Mouse (Mus musculus) hindbrain, postnatal 0 days (tissue): ENCODE data around the gene Scrn3. TPM values are rescaled to one million over a fixed set of nuclear protein-coding genes. Genes with fewer than 3 reads are reported as not detected.

Experiments
- ATAC-seq: fragments of 200-750 bp; cut with Nextera tagmentation; 2 replicates; pipeline ENCODE4 v1.8.0; 2017; ENCODE audit warnings: mild to moderate bottlenecking, moderate TSS enrichment, moderate library complexity
- DNase-seq: peaks from one replicate; pipeline ENCODE4 v3.0.0-alpha.2; 2015; ENCODE audit warnings: low spot score
- H3K27ac ChIP-seq: fragments of 300-500 bp; sonication (generic); 2 replicates; pipeline ENCODE4 v1.5.1; 2014; ENCODE audit warnings: mild to moderate bottlenecking
- H3K27me3 ChIP-seq: fragments of 300-500 bp; sonication (generic); 2 replicates; pipeline ENCODE4 v1.6.1; 2014; ENCODE audit warnings: low read length, mixed read lengths; ENCODE audit not compliant: insufficient read depth
- H3K36me3 ChIP-seq: fragments of 300-500 bp; sonication (generic); 2 replicates; pipeline ENCODE4 v1.6.1; 2014; ENCODE audit warnings: low read length, mixed read lengths; ENCODE audit not compliant: insufficient read depth
- H3K4me1 ChIP-seq: fragments of 300-500 bp; sonication (generic); 2 replicates; pipeline ENCODE4 v1.6.1; 2014; ENCODE audit warnings: antibody characterized with exemption, low read length, mixed read lengths; ENCODE audit not compliant: insufficient read depth
- H3K4me2 ChIP-seq: fragments of 300-500 bp; sonication (generic); 2 replicates; pipeline ENCODE4 v1.6.1; 2014; ENCODE audit warnings: low read depth, mild to moderate bottlenecking, low read length, moderate library complexity, mixed read lengths
- H3K4me3 ChIP-seq: fragments of 300-500 bp; sonication (generic); 2 replicates; pipeline ENCODE4 v1.5.1; 2014; ENCODE audit warnings: low read length
- H3K9ac ChIP-seq: fragments of 300-500 bp; sonication (generic); replicated peaks from 2 replicates; pipeline ENCODE4 v1.6.1; 2014; ENCODE audit warnings: mild to moderate bottlenecking, low read length, moderate library complexity, mixed read lengths
- H3K9me3 ChIP-seq: fragments of 300-500 bp; sonication (generic); 2 replicates; pipeline ENCODE4 v1.6.1; 2016; ENCODE audit warnings: low read length, mixed read lengths
- CTCF ChIP-seq: IDR thresholded peaks from 2 replicates; pipeline ENCODE4 v1.5.1; 2016; ENCODE audit warnings: antibody characterized with exemption, control low read depth, low read depth
- WGBS: fragments of 180-500 bp; shearing (Covaris S2); extraction: QIAGEN DNeasy Blood & Tissue Kit; methylation state at CpG from one replicate; pipeline ENCODE4 v1.1.7; 2014; 5-methylcytosine and 5-hydroxymethylcytosine counted together
- polyA plus RNA-seq: library from polyadenylated mRNA; unstranded; fragments of >200 nt; fragmentation: Nextera tagmentation; extraction: Ambion mirVana; gene quantifications from 2 replicates; pipeline ENCODE4 v1.2.1, GENCODE M21; 2015
- total RNA-seq: library from RNA; depleted of rRNA; stranded (reverse); fragments of >200 nt; gene quantifications from 2 replicates; pipeline ENCODE4 v1.2.3, GENCODE M21; 2014; rRNA removed

The Scrn3 gene
- total and polyA plus RNA-seq, 2 experiments from 2014 or later: 2.9 to 6.2 TPM

DNA sequence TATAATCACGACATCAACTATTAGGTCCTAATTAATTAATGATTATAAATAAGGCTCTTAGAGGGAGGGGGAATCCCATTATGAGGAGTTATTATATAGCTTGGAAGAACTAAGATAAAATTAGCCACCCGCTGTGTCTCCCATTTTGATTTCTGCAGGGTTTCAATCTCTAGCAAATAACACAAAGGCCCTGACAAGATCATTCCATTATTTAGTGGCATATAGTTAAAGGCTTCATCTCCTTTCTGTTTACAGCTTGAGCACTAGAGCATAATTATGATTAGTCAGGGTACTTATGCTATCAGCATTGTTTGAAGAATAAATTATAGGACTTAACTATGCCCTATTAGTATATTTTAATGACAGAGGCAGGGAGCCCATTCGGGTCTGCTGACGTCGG lies 65.9 kb downstream of the Scrn3 start:
- Histone ChIP-seq H3K4me3 (no peak overlapping the region), H3K27ac (no peak overlapping the region)

DNA sequence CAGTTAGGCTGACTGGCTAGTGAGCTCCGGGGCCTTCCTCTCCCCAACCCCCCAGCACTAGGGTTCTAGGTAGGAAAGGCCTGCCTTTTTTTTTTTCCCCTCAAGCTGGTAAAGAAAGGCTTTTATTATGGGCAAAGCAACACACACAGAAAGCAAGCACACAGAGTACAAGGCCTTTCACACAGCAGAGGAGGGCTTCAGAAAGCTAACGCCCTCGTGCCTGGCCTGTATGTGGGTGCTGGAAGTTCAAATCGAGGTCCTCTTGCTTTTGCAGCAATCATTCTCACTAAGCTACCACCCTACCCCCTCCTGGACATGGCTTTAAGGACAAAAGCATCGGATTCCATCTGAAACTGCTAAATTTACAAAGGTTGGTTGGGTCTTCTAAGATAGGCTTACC lies 67.3 kb downstream of the Scrn3 start:
- Histone ChIP-seq H3K4me2 (no peak overlapping the region), H3K9me3 (no peaks in the 10 kb centered on the region), H3K36me3 (no peaks in the 10 kb centered on the region), H3K4me1 (no peaks in the 10 kb centered on the region), H3K27ac (no peak overlapping the region), H3K4me3 (no peak overlapping the region), H3K9ac (no peak overlapping the region), H3K27me3 (no peaks in the 10 kb centered on the region)
- TF ChIP-seq CTCF: no peak
- ATAC-seq: no peak
- 79% methylated on average over 5 of the region's 5 CpGs for WGBS
- DNase-seq: no peak

More for the DNA sequence above, 65.9 kb downstream of the Scrn3 start:
- 63% methylated on average over 5 of the region's 5 CpGs for WGBS
- TF ChIP-seq CTCF: no peak
- Histone ChIP-seq H3K9me3 (no peaks in the 10 kb centered on the region), H3K4me1 (no peaks in the 10 kb centered on the region), H3K27me3 (no peaks in the 10 kb centered on the region), H3K9ac (no peak overlapping the region), H3K4me2 (no peak overlapping the region), H3K36me3 (no peaks in the 10 kb centered on the region)
- no peak for ATAC-seq
- no peak for DNase-seq

DNA sequence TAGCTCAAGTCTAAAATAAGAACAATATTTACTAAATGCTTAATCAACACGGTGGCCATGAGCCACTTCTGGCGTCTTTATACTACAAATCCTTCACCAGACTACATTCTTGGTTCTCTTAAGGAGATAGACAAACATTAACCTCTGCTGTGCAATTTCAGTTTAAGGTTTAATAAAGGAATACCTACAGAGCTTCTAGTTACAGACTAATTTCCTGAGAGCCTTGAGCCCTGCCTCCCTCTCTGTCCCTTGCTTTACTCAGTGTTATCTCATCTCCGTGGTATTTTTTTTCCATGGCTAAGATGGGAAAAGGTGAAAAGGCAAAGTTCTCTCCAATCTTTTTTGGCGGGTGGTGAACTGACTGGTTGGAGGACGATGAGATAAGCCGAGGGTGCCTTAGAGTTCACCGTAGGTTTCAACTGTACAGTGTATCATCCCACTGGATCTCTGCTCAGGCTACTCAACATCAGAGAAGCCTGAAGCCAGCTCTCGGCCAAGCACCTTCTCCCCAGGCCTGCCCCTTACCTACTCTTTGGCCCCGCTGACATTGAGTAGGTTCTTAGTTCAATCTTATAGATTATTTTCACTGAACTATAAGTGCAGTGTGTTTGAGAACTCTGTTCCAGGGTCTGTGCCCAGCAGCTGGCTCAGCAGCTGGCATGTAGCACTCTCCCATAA lies 68.0 kb downstream of the Scrn3 start:
- ATAC-seq (no peak), DNase-seq (no peak)
- no peaks in the 10 kb centered on the region for H3K36me3 ChIP-seq
- H3K9me3 ChIP-seq: no peaks in the 10 kb centered on the region
- WGBS: 88% methylated on average over 9 of the region's 9 CpGs
- no peak overlapping the region for H3K27ac ChIP-seq
- H3K4me3 ChIP-seq: no peak overlapping the region
- no peak overlapping the region for H3K9ac ChIP-seq
- no peaks in the 10 kb centered on the region for H3K4me1 ChIP-seq
- no peak for TF ChIP-seq CTCF
- no peaks in the 10 kb centered on the region for H3K27me3 ChIP-seq
- no peak overlapping the region for H3K4me2 ChIP-seq

DNA sequence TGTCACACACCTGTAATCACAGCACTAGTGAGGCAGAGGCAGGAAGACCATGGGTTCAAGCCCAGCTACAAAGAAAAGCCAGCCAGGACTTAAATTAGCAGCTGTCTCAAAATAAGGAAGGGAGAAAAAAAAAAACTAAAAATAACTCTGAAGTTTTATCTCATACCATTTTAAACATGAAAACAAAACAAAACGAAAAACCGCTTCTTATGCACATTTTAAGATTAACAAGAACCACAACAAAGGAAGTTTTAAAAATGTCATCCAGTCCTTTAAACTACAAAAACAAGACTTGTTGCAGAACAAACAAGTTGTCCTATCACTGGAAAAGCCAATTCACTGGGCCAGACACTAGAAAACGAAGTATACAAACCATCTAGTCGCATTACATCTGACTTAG lies 72.8 kb downstream of the Scrn3 start:
- Histone ChIP-seq H3K27ac (no peak overlapping the region), H3K27me3 (no peaks in the 10 kb centered on the region), H3K9me3 (no peaks in the 10 kb centered on the region), H3K36me3 (no peaks in the 10 kb centered on the region), H3K4me3 (peak overlapping the region; percentile 81), H3K4me2 (peak overlapping the region; percentile 96), H3K4me1 (no peaks in the 10 kb centered on the region), H3K9ac (no peak overlapping the region)
- no peak for TF ChIP-seq CTCF
- 85% methylated on average over 4 of the region's 4 CpGs for WGBS
- no peak for ATAC-seq
- DNase-seq: no peak

DNA sequence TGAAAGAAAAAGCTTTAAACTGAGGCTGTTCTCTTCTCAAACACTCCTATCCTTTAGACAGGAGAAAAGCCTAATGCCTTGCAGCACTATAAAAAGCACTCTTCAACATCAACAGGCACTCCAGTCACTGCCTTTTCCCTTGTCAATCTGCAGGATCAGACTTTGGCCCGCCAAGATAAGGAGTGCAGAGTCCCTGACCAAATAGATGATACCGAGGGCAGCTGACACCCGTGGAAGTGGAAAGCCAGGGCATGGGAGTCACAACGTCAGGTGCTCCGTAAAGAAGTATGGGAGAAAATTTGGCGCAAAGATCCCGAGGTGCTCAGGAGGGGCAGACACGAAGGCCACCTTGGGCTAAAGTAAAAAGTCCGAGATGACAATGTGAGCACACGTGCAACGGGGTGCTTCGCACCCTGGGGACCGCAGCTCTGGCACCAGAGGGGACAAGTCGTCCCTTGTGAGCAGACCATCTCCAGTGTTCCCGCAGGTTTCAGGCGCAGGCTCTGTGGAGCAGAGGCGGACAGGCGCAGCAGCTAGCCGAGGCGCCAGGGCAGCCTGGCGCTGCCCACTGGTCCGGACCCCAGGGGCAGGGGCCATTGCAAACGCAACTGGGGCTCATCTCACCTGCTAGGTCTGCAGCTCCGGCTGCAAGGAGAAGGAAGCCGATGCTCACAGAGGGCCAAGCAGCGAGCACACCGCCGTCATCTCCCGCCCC lies 73.4 kb downstream of the Scrn3 start:
- TF ChIP-seq CTCF: no peak
- H3K9ac ChIP-seq: peak overlapping the region; percentile 77
- peak overlapping the region; percentile 81 for H3K4me3 ChIP-seq
- no peak for DNase-seq
- no peaks in the 10 kb centered on the region for H3K36me3 ChIP-seq
- H3K9me3 ChIP-seq: no peaks in the 10 kb centered on the region
- H3K27ac ChIP-seq: peak overlapping the region; percentile 83
- H3K27me3 ChIP-seq: no peaks in the 10 kb centered on the region
- no peaks in the 10 kb centered on the region for H3K4me1 ChIP-seq
- WGBS: under 1% methylated on average over 29 of the region's 29 CpGs
- no peak for ATAC-seq
- H3K4me2 ChIP-seq: peak overlapping the region; percentile 96

DNA sequence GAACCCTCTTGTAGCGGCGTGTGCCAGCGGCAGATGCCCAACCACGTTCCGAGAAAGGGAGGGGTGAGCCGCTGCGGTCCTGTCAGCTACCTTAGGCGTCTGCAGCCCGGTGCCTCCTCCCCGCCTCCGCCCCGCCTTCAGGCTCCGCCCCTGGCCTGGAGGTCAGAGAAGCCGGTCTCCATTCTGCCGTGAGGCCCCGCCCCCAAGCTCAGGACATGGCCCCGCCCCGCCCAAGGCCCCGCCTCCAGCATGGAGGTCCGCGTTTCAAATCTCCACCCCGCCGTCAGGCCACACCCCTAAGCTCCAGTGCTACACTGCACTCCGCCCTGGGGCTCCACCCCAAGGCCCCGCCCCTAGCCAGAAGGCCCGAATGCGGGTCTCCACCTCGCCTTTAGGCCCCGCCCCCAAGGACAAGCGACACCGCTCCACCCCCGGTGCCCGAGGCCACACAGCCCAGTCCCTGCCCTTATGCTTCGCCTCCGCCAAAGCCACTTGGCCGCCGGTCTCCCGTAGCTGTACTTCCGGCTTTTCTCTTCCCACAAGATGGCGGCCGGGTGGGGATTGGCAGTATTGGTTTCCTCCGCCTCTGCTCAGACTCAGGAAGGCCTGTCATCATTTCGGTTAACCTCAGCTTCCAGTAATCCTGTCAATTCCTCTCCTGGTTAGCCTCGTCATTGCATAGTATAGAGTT lies 74.1 kb downstream of the Scrn3 start, which contains the start of gene Gpr155:
Gene Gpr155 (minus strand): TSS at position 217 of the 691 bp plus-strand sequence.
- 1% methylated on average over 35 of the region's 44 CpGs for WGBS
- H3K4me3 ChIP-seq: peak within 1 kb of the TSS; percentile 81
- H3K4me2 ChIP-seq: peak within 1 kb of the TSS; percentile 96
- peak within 1 kb of the TSS; percentile 83 for H3K27ac ChIP-seq
- DNase-seq (peak; percentile 98), ATAC-seq (peak; percentile 99)
- H3K9ac ChIP-seq: peak within 1 kb of the TSS; percentile 77
- H3K27me3 ChIP-seq: no peaks in the 10 kb centered on the region
- 0 out of 2 replicates have a peak, but pooled peaks have one; percentile 15 for TF ChIP-seq CTCF
- H3K36me3 ChIP-seq: no peaks in the 10 kb centered on the region
- no peaks in the 10 kb centered on the region for H3K9me3 ChIP-seq
- H3K4me1 ChIP-seq: no peaks in the 10 kb centered on the region

Other genes with a start within 250 kb of the Scrn3 start
- gene Ola1, start 93.7 kb upstream of the Scrn3 start, total RNA-seq: 39.7 and 49.9 TPM in 2 replicates
- gene Ola1, start 93.7 kb upstream of the Scrn3 start, polyA plus RNA-seq: 102 and 105 TPM in 2 replicates
- gene Sp9, start 40.7 kb upstream of the Scrn3 start, total RNA-seq: 1.7 and 3.8 TPM in 2 replicates
- gene Sp9, start 40.7 kb upstream of the Scrn3 start, polyA plus RNA-seq: 0.49 and 0.63 TPM in 2 replicates
- gene Cir1, start 100 bp downstream of the Scrn3 start, total RNA-seq: 2.4 and 3.3 TPM in 2 replicates
- gene Cir1, start 100 bp downstream of the Scrn3 start, polyA plus RNA-seq: 25.2 and 31.5 TPM in 2 replicates
- 15.2 and 18.8 TPM in 2 replicates for gene Gpr155, start 74.0 kb downstream of the Scrn3 start, total RNA-seq
- gene Gpr155, start 74.0 kb downstream of the Scrn3 start, polyA plus RNA-seq: 11.3 and 12.0 TPM in 2 replicates
- gene Wipf1, start 217.1 kb downstream of the Scrn3 start, total RNA-seq: 2.4 and 3.0 TPM in 2 replicates
- gene Wipf1, start 217.1 kb downstream of the Scrn3 start, polyA plus RNA-seq: 2.6 TPM in 2 replicates